Mouse (Mus musculus) heart, postnatal 0 days (tissue): ENCODE measurements at regions not wholly inside any gene's neighbourhood (a gene's known extent, or its start where the extent isn't known, plus 50 kb on each side); places are given as distances from the start of the nearest gene placed in this dataset.

Experiments used
- CTCF ChIP-seq: IDR thresholded peaks from 2 replicates; pipeline ENCODE4 v1.5.1; 2016; ENCODE audit warnings: antibody characterized with exemption, control low read depth, low read depth
- EP300 ChIP-seq: IDR thresholded peaks from 2 replicates; pipeline ENCODE4 v1.6.1; 2016; ENCODE audit warnings: antibody characterized with exemption, low read depth

- TF ChIP-seq CTCF (no peak), EP300 (no peak)
Observed at GRCm38 (mm10) chr5:39870835-39871722, 115.8 kb upstream of the Hs3st1 start.
